Mouse (Mus musculus): ENCODE results near the gene Emx2.

DNA sequence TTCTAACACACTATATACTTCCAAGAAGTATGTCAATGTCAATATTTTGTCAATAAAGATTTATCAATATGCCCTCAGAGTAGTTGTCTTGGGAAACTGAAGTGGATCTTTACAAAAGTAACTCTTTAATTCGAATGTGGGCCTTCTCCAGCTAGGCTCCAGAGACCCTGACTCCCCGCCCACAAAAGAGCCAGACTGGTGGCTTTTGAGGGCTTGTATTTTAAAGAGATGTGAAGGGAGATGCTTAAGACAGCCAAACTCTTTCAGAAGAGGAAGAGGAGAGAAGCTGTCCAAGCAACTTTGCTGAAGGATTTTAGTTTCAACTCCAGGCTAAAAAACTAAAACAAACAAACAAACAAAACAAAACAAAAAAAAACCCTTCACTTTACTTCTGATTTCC lies 7.1 kb downstream of the Emx2 start:
- TF ChIP-seq CTCF (IDR thresholded peaks at IDR 0.05; ENCODE audit: low read depth) (no peak), EP300 (optimal IDR thresholded peaks at IDR 0.05) (no peak)

Measured in stomach, postnatal 0 days (tissue).